ENCODE assay signal across 8 mouse cellular contexts in genomic region chr16:93683508-93684236, GRCm38 (mm10). TPM values are rescaled to one million over a fixed set of nuclear protein-coding genes. Genes with fewer than 3 reads are reported as not detected.
A peak's percentile ranks its signal among the peaks of the same experiment; 100 is the strongest.
DNase-seq lines count a peak whose midpoint lies in the region; ATAC-seq and TF ChIP-seq lines count a peak whose summit lies in the region.

No protein-coding gene starts in this region.

- H3K9ac ChIP-seq in liver, embryonic 13.5 days: 0 out of 2 replicates have a peak overlapping the region, but pooled peaks have one; percentile 17

- H3K4me2 ChIP-seq in liver, embryonic 13.5 days: peak overlapping the region; percentile 71
- H3K4me2 ChIP-seq in myocyte (ENCODE audit: low read depth): peak overlapping the region; percentile 99

- no peak overlapping the region for H3K27ac ChIP-seq in liver, embryonic 13.5 days

- no peak for ATAC-seq in liver, embryonic 13.5 days (ENCODE audit: low read depth)
- no peak for ATAC-seq in erythroblast, adult 5-6 weeks (replicated peaks; ENCODE audit: low FRiP score, poor library complexity, severe bottlenecking)

- peaks cover 72% of the 10 kb centered on the region for H3K27me3 ChIP-seq in liver, embryonic 13.5 days
- no peaks in the 10 kb centered on the region for H3K27me3 ChIP-seq in myocyte (ENCODE audit: control insufficient read depth, insufficient read depth, insufficient read length)

- peak overlapping the region; percentile 48 for H3K4me3 ChIP-seq in liver, embryonic 13.5 days (replicated peaks)
- H3K4me3 ChIP-seq in myocyte: peak overlapping the region; percentile 30

- H3K79me2 ChIP-seq in myocyte (ENCODE audit: control insufficient read depth, insufficient read depth): no peaks in the 10 kb centered on the region

- DNase-seq in ovary, postnatal 36 days (ENCODE audit: low spot score): peak; percentile 42
- DNase-seq in ovary, postnatal 14 days (ENCODE audit: low spot score): no peak
- peak; percentile 40 for DNase-seq in adrenal gland, postnatal 14 days
- peak; percentile 33 for DNase-seq in forelimb bud, embryonic 11.5 days (ENCODE audit: low read depth, low spot score)
- DNase-seq in heart, postnatal 4 days: peak; percentile 26
- no peak for DNase-seq in liver, embryonic 13.5 days

- peak overlapping the region; percentile 33 for H3ac ChIP-seq in myocyte (ENCODE audit: control insufficient read depth, insufficient read length)

- no peak for TF ChIP-seq POLR2A in myocyte (IDR thresholded peaks at IDR 0.05; ENCODE audit: insufficient read length, low read depth)

- no peaks in the 10 kb centered on the region for H3K36me3 ChIP-seq in liver, embryonic 13.5 days
- H3K36me3 ChIP-seq in myocyte (ENCODE audit: control insufficient read depth, insufficient read depth): no peaks in the 10 kb centered on the region

- WGBS in liver, embryonic 13.5 days (ENCODE audit: insufficient replicate concordance): under 1% methylated on average over 53 of the region's 53 CpGs

- peaks cover 16% of the 10 kb centered on the region for H3K4me1 ChIP-seq in liver, embryonic 13.5 days (replicated peaks)

- H3K9me3 ChIP-seq in liver, embryonic 13.5 days (replicated peaks): peaks cover 4% of the 10 kb centered on the region; the same call in 1 of the 2 replicates

TF ChIP-seq in myocyte, 11 proteins besides CTCF, POLR2A, EP300 and RAD21:
- TF ChIP-seq SRF (IDR thresholded peaks at IDR 0.05; ENCODE audit: control insufficient read depth, insufficient read length, low read depth) (no peak), USF1 (IDR thresholded peaks at IDR 0.05; ENCODE audit: low read depth) (no peak), E2F4 (IDR thresholded peaks at IDR 0.05; ENCODE audit: insufficient read depth) (no peak), CEBPB (IDR thresholded peaks at IDR 0.05; ENCODE audit: insufficient read depth, poor library complexity, severe bottlenecking) (no peak), REST (IDR thresholded peaks at IDR 0.05; ENCODE audit: insufficient read depth, insufficient read length) (no peak), MAX (IDR thresholded peaks at IDR 0.05; ENCODE audit: low read depth) (no peak), MYOD1 (IDR thresholded peaks at IDR 0.05; ENCODE audit: control insufficient read depth in 1 of 3, insufficient read length in 2 of 3, low read depth in 2 of 3) (no peak), POLR2AphosphoS2 (IDR thresholded peaks at IDR 0.05; ENCODE audit: insufficient read length, low read depth) (no peak), TCF12 (IDR thresholded peaks at IDR 0.05; ENCODE audit: insufficient read depth, poor library complexity, severe bottlenecking) (no peak), MYOG (IDR thresholded peaks at IDR 0.05; ENCODE audit: control insufficient read depth in 1 of 3, insufficient read depth in 1 of 3, insufficient read length in 2 of 3, low read depth in 2 of 3) (no peak), TCF3 (IDR thresholded peaks at IDR 0.05; ENCODE audit: insufficient read length, low read depth) (no peak)
TF ChIP-seq in myocyte: peak in this region for 0.

RNA-seq across cellular contexts. Expression of gene Cbr3, which starts 0.7 kb away (rescaled TPM):
- total RNA-seq in adrenal gland, postnatal 14 days (2021): 8.3 and 9.8 TPM in 2 replicates
- 1 to 10 TPM; 2.2 to 2.5 TPM for total RNA-seq in heart, postnatal 4 days (2021)
- polyA plus RNA-seq in liver, embryonic 13.5 days (2015; fragmentation: Nextera tagmentation; extraction: Ambion mirVana): 0.16 and 0.28 TPM in 2 replicates
- 11.5 TPM for polyA plus RNA-seq in myocyte (2012; fragmentation: generic; extraction: Trizol)
- total RNA-seq in erythroblast, adult 5-6 weeks (2015; ENCODE audit: low replicate concordance): not detected in 2 replicates
- total RNA-seq in erythroblast, adult 5-6 weeks (2017; ENCODE audit: low replicate concordance): not detected in 2 replicates

RNA-seq across cellular contexts. Expression of gene Dop1b, which starts 28.0 kb away (rescaled TPM):
- total RNA-seq in adrenal gland, postnatal 14 days (2021): 24.1 and 24.5 TPM in 2 replicates
- 10 to 100 TPM; 15.0 to 18.3 TPM for total RNA-seq in heart, postnatal 4 days (2021)
- 8.7 and 10.3 TPM in 2 replicates for polyA plus RNA-seq in liver, embryonic 13.5 days (2015; fragmentation: Nextera tagmentation; extraction: Ambion mirVana)
- 13.4 TPM for polyA plus RNA-seq in myocyte (2012; fragmentation: generic; extraction: Trizol)
- 78.4 and 136 TPM in 2 replicates for total RNA-seq in erythroblast, adult 5-6 weeks (2015; ENCODE audit: low replicate concordance)
- 84.1 and 125 TPM in 2 replicates for total RNA-seq in erythroblast, adult 5-6 weeks (2017; ENCODE audit: low replicate concordance)

RNA-seq across cellular contexts. Expression of gene Gm5678, which starts 55.8 kb away (rescaled TPM):
- 7.4 and 8.0 TPM in 2 replicates for total RNA-seq in adrenal gland, postnatal 14 days (2021)
- total RNA-seq in heart, postnatal 4 days (2021): 1 to 10 TPM in 1 of 2 experiments, under 1 TPM in 1; 0.62 to 1.5 TPM
- not detected in 2 replicates for polyA plus RNA-seq in liver, embryonic 13.5 days (2015; fragmentation: Nextera tagmentation; extraction: Ambion mirVana)
- not detected for polyA plus RNA-seq in myocyte (2012; fragmentation: generic; extraction: Trizol)
- total RNA-seq in erythroblast, adult 5-6 weeks (2015; ENCODE audit: low replicate concordance): not detected in 2 replicates
- total RNA-seq in erythroblast, adult 5-6 weeks (2017; ENCODE audit: low replicate concordance): not detected in 2 replicates

Comparison
In these comparisons a context has a peak if more than half of its experiments do, and no peak if none do; other contexts are left out.
1. DNase-seq: peak in ovary, postnatal 36 days (single experiment), adrenal gland, postnatal 14 days (single experiment), forelimb bud, embryonic 11.5 days (single experiment) and heart, postnatal 4 days (single experiment); none in ovary, postnatal 14 days (single experiment) and liver, embryonic 13.5 days (single experiment).